Mouse (Mus musculus) spleen, adult 12 weeks (tissue): Measurements from ENCODE around the gene Neurl1a.
"Not testable (repeated sequence)": the region's sequence is repeated elsewhere in the genome, so short reads cannot be mapped to it uniquely, and the experiment has no call there.

Experiments
- DNase-seq: peaks from one replicate; pipeline ENCODE4 v3.0.0; 2022; ENCODE audit warnings: low spot score

The Neurl1a gene

GRCm38 (mm10) chr19:47178431-47179271, at the start of gene Neurl1a:
Neurl1a (plus strand) TSS chr19:47178820.
- no peak for DNase-seq

GRCm38 (mm10) chr19:47128835-47129234, 49.8 kb upstream of the Neurl1a start:
- DNase-seq: no peak

GRCm38 (mm10) chr19:47130551-47131125, 48.0 kb upstream of the Neurl1a start:
- DNase-seq: no peak

- DNase-seq: no peak
These were observed 45.5 kb upstream of the Neurl1a start for GRCm38 (mm10) chr19:47133161-47133560.

GRCm38 (mm10) chr19:47135568-47135967, 43.1 kb upstream of the Neurl1a start:
- no peak for DNase-seq

- DNase-seq: no peak
These were observed 42.5 kb upstream of the Neurl1a start for GRCm38 (mm10) chr19:47136170-47136569.

- DNase-seq: no peak
These were observed 41.5 kb upstream of the Neurl1a start for GRCm38 (mm10) chr19:47137051-47137581.

- no peak for DNase-seq
These were observed 40.7 kb upstream of the Neurl1a start, which contains the start of gene Calhm2 for GRCm38 (mm10) chr19:47137771-47138421. Calhm2 (minus strand) TSS chr19:47138294.

GRCm38 (mm10) chr19:47139611-47140010, 39.0 kb upstream of the Neurl1a start:
- not testable (repeated sequence) for DNase-seq

- DNase-seq: no peak
These were observed 36.2 kb upstream of the Neurl1a start for GRCm38 (mm10) chr19:47142438-47142837.

GRCm38 (mm10) chr19:47144154-47144553, 34.5 kb upstream of the Neurl1a start, which contains the start of gene Calhm1:
Calhm1 (minus strand) TSS chr19:47144254.
- no peak for DNase-seq

- no peak for DNase-seq
These were observed 30.3 kb upstream of the Neurl1a start for GRCm38 (mm10) chr19:47148267-47148847.

GRCm38 (mm10) chr19:47149854-47150253, 28.8 kb upstream of the Neurl1a start:
- DNase-seq: no peak

GRCm38 (mm10) chr19:47151332-47152061, 27.1 kb upstream of the Neurl1a start:
- no peak for DNase-seq

GRCm38 (mm10) chr19:47152062-47152369, 26.6 kb upstream of the Neurl1a start:
- no peak for DNase-seq

- DNase-seq: no peak
These were observed 24.9 kb upstream of the Neurl1a start for GRCm38 (mm10) chr19:47153767-47154166.

GRCm38 (mm10) chr19:47157664-47158063, 21.0 kb upstream of the Neurl1a start, which contains the start of gene Calhm3:
Calhm3 (minus strand) TSS chr19:47157764.
- DNase-seq: no peak

GRCm38 (mm10) chr19:47161669-47162068, 17.0 kb upstream of the Neurl1a start:
- DNase-seq: no peak

GRCm38 (mm10) chr19:47163176-47163744, 15.4 kb upstream of the Neurl1a start:
- DNase-seq: no peak

GRCm38 (mm10) chr19:47166758-47167157, 11.9 kb upstream of the Neurl1a start:
- no peak for DNase-seq

- no peak for DNase-seq
These were observed 10.9 kb upstream of the Neurl1a start for GRCm38 (mm10) chr19:47167617-47168214.
